Mouse (Mus musculus) testis, adult 2 months (tissue): ENCODE data around the gene Pde1b.

Source experiments
- CTCF ChIP-seq: fragments of 200-500 bp; IDR thresholded peaks from 2 replicates; pipeline ENCODE4 v1.5.1; 2012; ENCODE audit warnings: low read depth, mild to moderate bottlenecking, inconsistent platforms, low read length, moderate library complexity; ENCODE audit not compliant: control insufficient read depth, insufficient read depth, insufficient replicate concordance
- POLR2A ChIP-seq: fragments of 200-500 bp; IDR thresholded peaks from 2 replicates; pipeline ENCODE4 v1.6.1; 2012; ENCODE audit warnings: low read depth, mild to moderate bottlenecking, inconsistent platforms, low read length, moderate library complexity; ENCODE audit not compliant: control insufficient read depth

DNA sequence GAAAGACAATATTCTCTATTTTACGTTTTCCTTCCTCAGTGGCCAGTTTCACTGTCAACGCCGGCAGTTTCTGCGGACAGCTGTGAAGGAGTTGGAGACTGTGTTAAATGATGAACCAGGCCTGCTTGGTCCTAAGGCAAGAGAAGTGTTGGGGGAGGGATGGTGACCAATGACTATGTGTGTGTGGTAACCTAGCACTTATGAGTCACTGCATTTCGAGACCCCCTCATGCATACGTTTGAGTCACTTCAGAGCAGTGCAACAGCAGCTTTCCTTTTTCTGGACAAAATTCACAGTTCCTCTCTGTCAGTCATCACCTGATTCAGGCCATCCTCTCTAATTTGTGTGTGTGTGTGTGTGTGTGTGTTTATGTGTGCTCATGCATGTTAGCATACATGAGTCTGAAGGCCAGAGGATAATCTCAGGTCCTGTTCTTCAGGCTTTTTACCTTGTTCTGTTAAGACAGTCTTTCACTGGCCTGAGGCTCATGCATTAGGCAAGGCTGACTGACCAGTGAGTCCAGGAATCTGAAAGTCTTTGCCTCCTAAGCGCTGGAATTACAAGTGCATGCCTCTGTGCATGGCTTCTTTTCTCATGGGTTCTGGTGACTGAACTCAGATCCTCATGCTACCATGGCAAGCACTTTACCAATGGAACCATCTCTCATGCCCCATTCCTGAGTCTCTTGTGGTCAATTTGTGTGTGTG lies 31.2 kb upstream of the Pde1b start:
- TF ChIP-seq CTCF, result no peak
- TF ChIP-seq POLR2A, result no peak
